Comparison of ENCODE assay signal across 19 mouse cellular contexts in genomic region chr3:36493641-36494283, GRCm38 (mm10). TPM values are rescaled to one million over a fixed set of nuclear protein-coding genes. Genes with fewer than 3 reads are reported as not detected.
DNase-seq lines count a peak whose midpoint lies in the region; ATAC-seq and TF ChIP-seq lines count a peak whose summit lies in the region.
"Had no signal": no experiment of that assay in that cellular context is flagged by ENCODE, and none has a peak within 500 bp of the region (broad histone marks: within the 10 kb centered on the region; RNA-seq: fewer than 3 reads in every experiment).

No protein-coding gene starts in this region.

- no peaks in the 10 kb centered on the region for H3K27me3 ChIP-seq in midbrain, embryonic 14.5 days (ENCODE audit: control insufficient read depth, insufficient read depth, low read length)
- no peaks in the 10 kb centered on the region for H3K27me3 ChIP-seq in midbrain, embryonic 11.5 days (ENCODE audit: control insufficient read depth, insufficient read depth, low read length)
- H3K27me3 ChIP-seq in myocyte (ENCODE audit: control insufficient read depth, insufficient read depth, insufficient read length): no peaks in the 10 kb centered on the region
- H3K27me3 ChIP-seq: neural tube, embryonic 12.5 days had no signal

- no peak for DNase-seq in frontal cortex, postnatal 10 days (ENCODE audit: low spot score in 2 of 2)
- peak; percentile 35 for DNase-seq in midbrain, embryonic 14.5 days
- no peak for DNase-seq in midbrain, embryonic 11.5 days (ENCODE audit: low spot score, missing footprints)
- peak; percentile 66 for DNase-seq in brain, adult 2 months (ENCODE audit: low read depth, low spot score)
- no peak for DNase-seq in right cerebral cortex, postnatal 10 days (ENCODE audit: low spot score in 2 of 2)
- DNase-seq: cerebellum, postnatal 25 days; gastrocnemius, postnatal 25 days; heart, postnatal 14 days; layer of hippocampus, postnatal 36 days; liver; liver, postnatal 0 days; right cerebral cortex, postnatal 4 days; thymus, adult 18-20 months had no signal

- H3K27ac ChIP-seq in midbrain, embryonic 14.5 days (replicated peaks; ENCODE audit: low read depth, low read length): no peak overlapping the region
- H3K27ac ChIP-seq in midbrain, embryonic 11.5 days (ENCODE audit: low read depth, low read length): no peak overlapping the region
- H3K27ac ChIP-seq: neural tube, embryonic 12.5 days had no signal

- H3K79me2 ChIP-seq in myocyte (ENCODE audit: control insufficient read depth, insufficient read depth): no peaks in the 10 kb centered on the region

- no peak overlapping the region for H3ac ChIP-seq in myocyte (ENCODE audit: control insufficient read depth, insufficient read length)

- no peaks in the 10 kb centered on the region for H3K36me3 ChIP-seq in midbrain, embryonic 14.5 days (ENCODE audit: control insufficient read depth, insufficient read depth, low read length)
- H3K36me3 ChIP-seq in midbrain, embryonic 11.5 days (ENCODE audit: control insufficient read depth, insufficient read depth, low read length): no peaks in the 10 kb centered on the region
- no peaks in the 10 kb centered on the region for H3K36me3 ChIP-seq in myocyte (ENCODE audit: control insufficient read depth, insufficient read depth)
- H3K36me3 ChIP-seq: neural tube, embryonic 12.5 days had no signal

- no peaks in the 10 kb centered on the region for H3K4me1 ChIP-seq in midbrain, embryonic 14.5 days (ENCODE audit: control insufficient read depth, insufficient read depth, low read length)
- no peaks in the 10 kb centered on the region for H3K4me1 ChIP-seq in midbrain, embryonic 11.5 days (ENCODE audit: control insufficient read depth, insufficient read depth, low read length)
- H3K4me1 ChIP-seq: neural tube, embryonic 12.5 days had no signal

- 80% methylated on average over 6 of the region's 6 CpGs for WGBS in midbrain, embryonic 14.5 days
- WGBS in midbrain, embryonic 11.5 days: 85% methylated on average over 6 of the region's 6 CpGs

- H3K9me3 ChIP-seq in midbrain, embryonic 14.5 days (ENCODE audit: control insufficient read depth, low read length): no peaks in the 10 kb centered on the region
- H3K9me3 ChIP-seq in midbrain, embryonic 11.5 days (ENCODE audit: control insufficient read depth, low read length): no peaks in the 10 kb centered on the region
- H3K9me3 ChIP-seq: neural tube, embryonic 12.5 days had no signal

- H3K9ac ChIP-seq in midbrain, embryonic 14.5 days (replicated peaks; ENCODE audit: low read length): no peak overlapping the region
- H3K9ac ChIP-seq in midbrain, embryonic 11.5 days (ENCODE audit: low read length): no peak overlapping the region
- H3K9ac ChIP-seq: liver, postnatal 0 days; neural tube, embryonic 12.5 days had no signal

- no peak for TF ChIP-seq POLR2A in myocyte (IDR thresholded peaks at IDR 0.05; ENCODE audit: insufficient read length, low read depth)

- no peak overlapping the region for H3K4me3 ChIP-seq in midbrain, embryonic 14.5 days (replicated peaks; ENCODE audit: low read depth, low read length)
- no peak overlapping the region for H3K4me3 ChIP-seq in midbrain, embryonic 11.5 days (ENCODE audit: low read depth, low read length)
- no peak overlapping the region for H3K4me3 ChIP-seq in myocyte
- H3K4me3 ChIP-seq: erythroblast, embryonic 14.5 days; neural tube, embryonic 12.5 days had no signal

- 0 out of 2 replicates have a peak, but pooled peaks have one; percentile 24 for ATAC-seq in frontal cortex, adult (ENCODE audit: low TSS enrichment)
- ATAC-seq in midbrain, embryonic 14.5 days (ENCODE audit: low FRiP score, low TSS enrichment): no peak
- no peak for ATAC-seq in midbrain, embryonic 11.5 days (ENCODE audit: low FRiP score)
- ATAC-seq: liver, postnatal 0 days had no signal

- no peak overlapping the region for H3K4me2 ChIP-seq in midbrain, embryonic 14.5 days (ENCODE audit: low read length)
- H3K4me2 ChIP-seq in midbrain, embryonic 11.5 days: no peak overlapping the region
- H3K4me2 ChIP-seq in myocyte (ENCODE audit: low read depth): peak overlapping the region; percentile 90
- H3K4me2 ChIP-seq: heart, embryonic 11.5 days; neural tube, embryonic 12.5 days had no signal

TF ChIP-seq in myocyte, 11 proteins besides CTCF, POLR2A, EP300 and RAD21:
- no peak for TF ChIP-seq SRF (IDR thresholded peaks at IDR 0.05; ENCODE audit: control insufficient read depth, insufficient read length, low read depth)
- no peak for TF ChIP-seq POLR2AphosphoS2 (IDR thresholded peaks at IDR 0.05; ENCODE audit: insufficient read length, low read depth)
- no peak for TF ChIP-seq MYOG (IDR thresholded peaks at IDR 0.05; ENCODE audit: control insufficient read depth in 1 of 3, insufficient read depth in 1 of 3, insufficient read length in 2 of 3, low read depth in 2 of 3)
- TF ChIP-seq USF1 (IDR thresholded peaks at IDR 0.05; ENCODE audit: low read depth): no peak
- no peak for TF ChIP-seq E2F4 (IDR thresholded peaks at IDR 0.05; ENCODE audit: insufficient read depth)
- TF ChIP-seq TCF3 (IDR thresholded peaks at IDR 0.05; ENCODE audit: insufficient read length, low read depth): no peak
- no peak for TF ChIP-seq MAX (IDR thresholded peaks at IDR 0.05; ENCODE audit: low read depth)
- TF ChIP-seq MYOD1 (IDR thresholded peaks at IDR 0.05; ENCODE audit: control insufficient read depth in 1 of 3, insufficient read length in 2 of 3, low read depth in 2 of 3): no peak
- no peak for TF ChIP-seq TCF12 (IDR thresholded peaks at IDR 0.05; ENCODE audit: insufficient read depth, poor library complexity, severe bottlenecking)
- TF ChIP-seq CEBPB (IDR thresholded peaks at IDR 0.05; ENCODE audit: insufficient read depth, poor library complexity, severe bottlenecking): no peak
- no peak for TF ChIP-seq REST (IDR thresholded peaks at IDR 0.05; ENCODE audit: insufficient read depth, insufficient read length)

RNA-seq across cellular contexts. Expression of gene 1810062G17Rik, which starts 18.0 kb away (rescaled TPM):
- polyA plus RNA-seq in midbrain, embryonic 14.5 days (2014; fragmentation: Nextera tagmentation; extraction: Ambion mirVana): 0.24 TPM in 1 of 2 replicates, not detected in the other
- polyA plus RNA-seq in midbrain, embryonic 11.5 days (2014; fragmentation: Nextera tagmentation; extraction: Ambion mirVana): 0.40 TPM in 1 of 2 replicates, not detected in the other
- polyA plus RNA-seq in myocyte (2012; fragmentation: generic; extraction: Trizol): 0.46 TPM
- polyA plus RNA-seq: erythroblast, embryonic 14.5 days had no signal

RNA-seq across cellular contexts. Expression of gene Anxa5, which starts 18.1 kb away (rescaled TPM):
- polyA plus RNA-seq in midbrain, embryonic 14.5 days (2014; fragmentation: Nextera tagmentation; extraction: Ambion mirVana): 19.8 and 49.1 TPM in 2 replicates
- polyA plus RNA-seq in midbrain, embryonic 11.5 days (2014; fragmentation: Nextera tagmentation; extraction: Ambion mirVana): 93.7 and 98.4 TPM in 2 replicates
- 313 TPM for polyA plus RNA-seq in myocyte (2012; fragmentation: generic; extraction: Trizol)

RNA-seq across cellular contexts. Expression of gene Gm11549, which starts 27.9 kb away (rescaled TPM):
- polyA plus RNA-seq in midbrain, embryonic 14.5 days (2014; fragmentation: Nextera tagmentation; extraction: Ambion mirVana): 0.21 and 0.27 TPM in 2 replicates
- polyA plus RNA-seq in midbrain, embryonic 11.5 days (2014; fragmentation: Nextera tagmentation; extraction: Ambion mirVana): 1.3 TPM in 2 replicates
- polyA plus RNA-seq in myocyte (2012; fragmentation: generic; extraction: Trizol): not detected
- polyA plus RNA-seq: erythroblast, embryonic 14.5 days; kidney, embryonic 16.5 days; liver, postnatal 0 days had no signal

RNA-seq across cellular contexts. Expression of gene Exosc9, which starts 58.6 kb away (rescaled TPM):
- polyA plus RNA-seq in midbrain, embryonic 14.5 days (2014; fragmentation: Nextera tagmentation; extraction: Ambion mirVana): 83.2 and 85.5 TPM in 2 replicates
- 110 and 113 TPM in 2 replicates for polyA plus RNA-seq in midbrain, embryonic 11.5 days (2014; fragmentation: Nextera tagmentation; extraction: Ambion mirVana)
- polyA plus RNA-seq in myocyte (2012; fragmentation: generic; extraction: Trizol): 12.1 TPM

Comparison
In these comparisons a context has a peak if more than half of its experiments do, and no peak if none do; other contexts are left out.
1. DNase-seq: peak in midbrain, embryonic 14.5 days (single experiment) and brain, adult 2 months (single experiment); none in frontal cortex, postnatal 10 days (0 of 2), midbrain, embryonic 11.5 days (single experiment) and right cerebral cortex, postnatal 10 days (0 of 2).